Mouse (Mus musculus): ENCODE measurements at regions not wholly inside any gene's neighbourhood (a gene's known extent, or its start where the extent isn't known, plus 50 kb on each side); places are given as distances from the start of the nearest gene placed in this dataset.

GRCm38 (mm10) chr3:40282926-40283325 is 248.2 kb upstream of the Intu start:
- no peak for TF ChIP-seq USF1 (IDR thresholded peaks at IDR 0.05; ENCODE audit: low read depth)
- no peak for TF ChIP-seq CTCF (IDR thresholded peaks at IDR 0.05; ENCODE audit: control insufficient read depth, insufficient read depth, insufficient read length)
- TF ChIP-seq MAX (IDR thresholded peaks at IDR 0.05) = no peak
- TF ChIP-seq CEBPB (IDR thresholded peaks at IDR 0.05; ENCODE audit: low read depth) = no peak
- TF ChIP-seq FOSL1 (IDR thresholded peaks at IDR 0.05; ENCODE audit: insufficient read depth, low read length, poor library complexity, severe bottlenecking) = no peak
- TF ChIP-seq MYOD1 (IDR thresholded peaks at IDR 0.05; ENCODE audit: control insufficient read depth, insufficient read length, low read depth) = no peak
- TF ChIP-seq MYOG (IDR thresholded peaks at IDR 0.05; ENCODE audit: control insufficient read depth, extremely low read depth, insufficient read length) = no peak

Data from C2C12 (cell line).